Comparison of ENCODE assay signal across 17 mouse cellular contexts in the genomic region with DNA sequence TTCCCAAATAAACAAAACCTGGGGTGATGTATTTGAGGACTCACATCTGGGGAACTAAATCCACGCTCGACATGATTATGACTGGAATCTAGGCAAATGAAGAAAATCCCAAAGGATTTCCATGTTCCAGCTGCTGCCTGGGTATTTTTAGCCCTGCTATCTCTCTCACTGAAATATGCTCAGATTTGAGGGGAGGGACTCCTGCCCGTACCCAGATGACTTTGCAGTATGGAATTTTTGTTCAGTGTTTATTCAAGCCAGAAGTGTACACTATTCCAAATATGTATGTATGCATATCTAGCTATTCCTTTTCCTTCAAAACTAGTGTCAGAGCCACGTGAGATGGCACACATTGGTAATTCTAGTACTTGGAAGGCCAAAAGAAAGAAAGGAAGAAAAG.
DNase-seq lines count a peak whose midpoint lies in the region; ATAC-seq and TF ChIP-seq lines count a peak whose summit lies in the region.
"Had no signal": no experiment of that assay in that cellular context is flagged by ENCODE, and none has a peak within 500 bp of the region (broad histone marks: within the 10 kb centered on the region; RNA-seq: fewer than 3 reads in every experiment).

No protein-coding gene starts in this region.

- 58% methylated on average over 4 of the region's 4 CpGs for WGBS in limb, embryonic 14.5 days
- 85% methylated on average over 4 of the region's 4 CpGs for WGBS in limb, embryonic 10.5 days
- 14% methylated on average over 4 of the region's 4 CpGs for WGBS in heart, embryonic 15.5 days

- no peak for DNase-seq in frontal cortex, postnatal 25 days (ENCODE audit: low spot score in 2 of 2)
- DNase-seq in limb, embryonic 14.5 days (ENCODE audit: low spot score) = peak; percentile 31
- DNase-seq in limb, embryonic 10.5 days (ENCODE audit: low spot score) = no peak
- peak; percentile 21 for DNase-seq in brain, adult 2 months (ENCODE audit: low read depth, low spot score)
- no peak for DNase-seq in embryo, embryonic 10.5 days (ENCODE audit: low spot score)
- no peak for DNase-seq in spleen, postnatal 36 days (ENCODE audit: low spot score in 2 of 2)
- DNase-seq: cerebellum, adult 9-10 months; gastrocnemius, adult 2 months; thymus, postnatal 36 days had no signal

- no peak overlapping the region for H3K9ac ChIP-seq in limb, embryonic 14.5 days (ENCODE audit: low read depth, low read length, severe bottlenecking)
- H3K9ac ChIP-seq in heart, embryonic 15.5 days = no peak overlapping the region
- H3K9ac ChIP-seq: hindbrain, embryonic 12.5 days; liver, embryonic 14.5 days; midbrain, embryonic 12.5 days; neural tube, embryonic 13.5 days had no signal

- H3K4me2 ChIP-seq in limb, embryonic 14.5 days (replicated peaks; ENCODE audit: low read depth, low read length, severe bottlenecking) = no peak overlapping the region
- no peak overlapping the region for H3K4me2 ChIP-seq in heart, embryonic 15.5 days
- H3K4me2 ChIP-seq: hindbrain, embryonic 12.5 days; midbrain, embryonic 12.5 days; neural tube, embryonic 13.5 days had no signal

- H3K27ac ChIP-seq in limb, embryonic 14.5 days (replicated peaks; ENCODE audit: low read depth, low read length) = no peak overlapping the region
- H3K27ac ChIP-seq in limb, embryonic 10.5 days = no peak overlapping the region
- H3K27ac ChIP-seq in heart, embryonic 15.5 days = peak overlapping the region; percentile 54
- H3K27ac ChIP-seq: gastrocnemius, adult 2 months; hindbrain, embryonic 12.5 days; liver, embryonic 14.5 days; midbrain, embryonic 12.5 days; neural tube, embryonic 13.5 days had no signal

- no peak for TF ChIP-seq POLR2A in limb, embryonic 14.5 days (IDR thresholded peaks at IDR 0.05; ENCODE audit: borderline replicate concordance, extremely low read depth, insufficient read depth, insufficient read length)

- H3K4me3 ChIP-seq in limb, embryonic 14.5 days (replicated peaks; ENCODE audit: low read length) = no peak overlapping the region
- H3K4me3 ChIP-seq in limb, embryonic 10.5 days = no peak overlapping the region
- no peak overlapping the region for H3K4me3 ChIP-seq in heart, embryonic 15.5 days
- H3K4me3 ChIP-seq: erythroblast, embryonic 14.5 days; gastrocnemius, adult 2 months; hindbrain, embryonic 12.5 days; midbrain, embryonic 12.5 days; neural tube, embryonic 13.5 days had no signal

- ATAC-seq in frontal cortex, adult (ENCODE audit: low TSS enrichment) = peak; percentile 63
- ATAC-seq in limb, embryonic 14.5 days (ENCODE audit: low FRiP score, low read depth) = peak; percentile 30; the same call in 1 of the 2 replicates
- 0 out of 2 replicates have a peak, but pooled peaks have one; percentile 53 for ATAC-seq in heart, embryonic 15.5 days (replicated peaks; ENCODE audit: insufficient number of reproducible peaks, insufficient read depth, low FRiP score, low read depth)
- ATAC-seq: activated CD4-positive, CD25-positive, alpha-beta regulatory T cell, adult 4 months had no signal

- no peaks in the 10 kb centered on the region for H3K27me3 ChIP-seq in limb, embryonic 14.5 days (ENCODE audit: control insufficient read depth, insufficient read depth, low read length)
- no peaks in the 10 kb centered on the region for H3K27me3 ChIP-seq in limb, embryonic 10.5 days (ENCODE audit: low read depth, poor library complexity, severe bottlenecking)
- no peaks in the 10 kb centered on the region for H3K27me3 ChIP-seq in heart, embryonic 15.5 days
- H3K27me3 ChIP-seq: hindbrain, embryonic 12.5 days; midbrain, embryonic 12.5 days; neural tube, embryonic 13.5 days had no signal

- no peaks in the 10 kb centered on the region for H3K4me1 ChIP-seq in limb, embryonic 14.5 days (ENCODE audit: control insufficient read depth, insufficient read depth, low read length)
- H3K4me1 ChIP-seq in limb, embryonic 10.5 days = no peaks in the 10 kb centered on the region
- H3K4me1 ChIP-seq in heart, embryonic 15.5 days (replicated peaks) = peaks cover 16% of the 10 kb centered on the region
- H3K4me1 ChIP-seq: hindbrain, embryonic 12.5 days; midbrain, embryonic 12.5 days; neural tube, embryonic 13.5 days had no signal

- no peaks in the 10 kb centered on the region for H3K9me3 ChIP-seq in limb, embryonic 14.5 days (ENCODE audit: control insufficient read depth, low read length)
- no peaks in the 10 kb centered on the region for H3K9me3 ChIP-seq in limb, embryonic 10.5 days (replicated peaks)
- no peaks in the 10 kb centered on the region for H3K9me3 ChIP-seq in heart, embryonic 15.5 days (replicated peaks)
- H3K9me3 ChIP-seq: hindbrain, embryonic 12.5 days; midbrain, embryonic 12.5 days had no signal

- H3K36me3 ChIP-seq in limb, embryonic 14.5 days (ENCODE audit: control insufficient read depth, insufficient read depth, low read length) = no peaks in the 10 kb centered on the region
- H3K36me3 ChIP-seq in limb, embryonic 10.5 days = no peaks in the 10 kb centered on the region
- H3K36me3 ChIP-seq in heart, embryonic 15.5 days = no peaks in the 10 kb centered on the region
- H3K36me3 ChIP-seq: hindbrain, embryonic 12.5 days; midbrain, embryonic 12.5 days; neural tube, embryonic 13.5 days had no signal

Comparison
In these comparisons a context has a peak if more than half of its experiments do, and no peak if none do; other contexts are left out.
1. DNase-seq: peak in limb, embryonic 14.5 days (single experiment) and brain, adult 2 months (single experiment); none in frontal cortex, postnatal 25 days (0 of 2), limb, embryonic 10.5 days (single experiment), embryo, embryonic 10.5 days (single experiment) and spleen, postnatal 36 days (0 of 2).
2. Peak in every context shown above with its lines, with median percentiles within 50 percentile points of each other: ATAC-seq.